Mouse (Mus musculus) bone marrow, adult 2 months (tissue): ENCODE results near the gene Cdc42bpa. TPM values are rescaled to one million over a fixed set of nuclear protein-coding genes. Genes with fewer than 3 reads are reported as not detected.

Source experiments
- H3K27ac ChIP-seq: fragments of 200-500 bp; 2 replicates; pipeline ENCODE4 v1.5.1; 2012; ENCODE audit warnings: low read depth, mild to moderate bottlenecking, control low read depth, inconsistent platforms, low read length; ENCODE audit not compliant: control insufficient read depth, poor library complexity, insufficient read depth
- H3K4me1 ChIP-seq: fragments of 200-500 bp; 2 replicates; pipeline ENCODE4 v1.6.1; 2011; ENCODE audit warnings: low read length; ENCODE audit not compliant: control insufficient read depth, insufficient read depth
- H3K4me3 ChIP-seq: fragments of 200-500 bp; replicated peaks from 2 replicates; pipeline ENCODE3; 2011; ENCODE audit warnings: mild to moderate bottlenecking, low read depth, low read length, control low read depth; ENCODE audit not compliant: control insufficient read depth
- CTCF ChIP-seq: fragments of 200-500 bp; IDR thresholded peaks from 2 replicates; pipeline ENCODE4 v1.5.1; 2011; ENCODE audit warnings: low read length, control low read depth; ENCODE audit not compliant: control insufficient read depth, insufficient read depth
- POLR2A ChIP-seq: fragments of 200-500 bp; IDR thresholded peaks from 2 replicates; pipeline ENCODE4 v1.6.1; 2011; ENCODE audit warnings: low read depth, mild to moderate bottlenecking, control low read depth, low read length, borderline replicate concordance; ENCODE audit not compliant: control insufficient read depth
- WGBS: fragments of 180-500 bp; shearing (Covaris S2); methylation state at CpG from one replicate; pipeline ENCODE4 v1.1.7; 2018; 5-methylcytosine and 5-hydroxymethylcytosine counted together
- polyA plus RNA-seq: library from polyadenylated mRNA; stranded (reverse); fragments of >200 nt; gene quantifications from 2 replicates; pipeline ENCODE4 v1.2.4, GENCODE M21; 2011; ENCODE audit warnings: low replicate concordance; ENCODE audit not compliant: missing spikeins, insufficient read depth, insufficient read length

Gene Cdc42bpa
- polyA plus RNA-seq, 1 experiment, result 8.7 TPM

GRCm38 (mm10) chr1:180116525-180116924 lies 156.3 kb downstream of the Cdc42bpa start:
- 79% methylated on average over 1 of the region's 1 CpGs for WGBS
- H3K4me1 ChIP-seq, result no peaks in the 10 kb centered on the region
- no peak overlapping the region for H3K27ac ChIP-seq
- TF ChIP-seq CTCF (peak; percentile 28; the same call in 1 of the 2 replicates), POLR2A (no peak)
- H3K4me3 ChIP-seq, result no peak overlapping the region

GRCm38 (mm10) chr1:180118233-180118632 lies 158.0 kb downstream of the Cdc42bpa start:
- TF ChIP-seq POLR2A (no peak), CTCF (no peak)
- Histone ChIP-seq H3K27ac (no peak overlapping the region), H3K4me1 (no peaks in the 10 kb centered on the region), H3K4me3 (no peak overlapping the region)
- WGBS, result 92% methylated on average over 8 of the region's 8 CpGs

GRCm38 (mm10) chr1:180128077-180128792 lies 168.0 kb downstream of the Cdc42bpa start:
- H3K27ac ChIP-seq, result no peak overlapping the region
- H3K4me3 ChIP-seq, result no peak overlapping the region
- 84% methylated on average over 5 of the region's 5 CpGs for WGBS
- TF ChIP-seq CTCF, result no peak
- no peak for TF ChIP-seq POLR2A
- H3K4me1 ChIP-seq, result no peaks in the 10 kb centered on the region

GRCm38 (mm10) chr1:180131402-180131801 lies 171.1 kb downstream of the Cdc42bpa start:
- TF ChIP-seq CTCF (no peak), POLR2A (no peak)
- WGBS, result 72% methylated on average over 3 of the region's 3 CpGs
- H3K4me1 ChIP-seq, result no peaks in the 10 kb centered on the region

GRCm38 (mm10) chr1:180132187-180132586 lies 171.9 kb downstream of the Cdc42bpa start:
- Histone ChIP-seq H3K4me3 (no peak overlapping the region), H3K4me1 (no peaks in the 10 kb centered on the region), H3K27ac (no peak overlapping the region)
- TF ChIP-seq POLR2A (no peak), CTCF (no peak)
- 24% methylated on average over 4 of the region's 4 CpGs for WGBS

More at GRCm38 (mm10) chr1:180131402-180131801, 171.1 kb downstream of the Cdc42bpa start:
- H3K4me3 ChIP-seq, result no peak overlapping the region
- no peak overlapping the region for H3K27ac ChIP-seq

- TF ChIP-seq POLR2A (no peak), CTCF (no peak)
- 90% methylated on average over 4 of the region's 4 CpGs for WGBS
- Histone ChIP-seq H3K4me1 (no peaks in the 10 kb centered on the region), H3K27ac (no peak overlapping the region), H3K4me3 (no peak overlapping the region)
These were observed 178.9 kb downstream of the Cdc42bpa start for GRCm38 (mm10) chr1:180139158-180139557.

- no peaks in the 10 kb centered on the region for H3K4me1 ChIP-seq
- no peak overlapping the region for H3K27ac ChIP-seq
- no peak for TF ChIP-seq CTCF
- TF ChIP-seq POLR2A, result no peak
- H3K4me3 ChIP-seq, result no peak overlapping the region
- whole genome bisulfite sequencing, result 88% methylated on average over 2 of the region's 2 CpGs
These were observed 180.7 kb downstream of the Cdc42bpa start for GRCm38 (mm10) chr1:180140970-180141369.

GRCm38 (mm10) chr1:180148036-180148435 lies 187.8 kb downstream of the Cdc42bpa start:
- TF ChIP-seq POLR2A, result no peak
- TF ChIP-seq CTCF, result no peak
- 70% methylated on average over 4 of the region's 4 CpGs for WGBS
- H3K4me3 ChIP-seq, result no peak overlapping the region
- H3K27ac ChIP-seq, result no peak overlapping the region
- peaks cover 2% of the 10 kb centered on the region for H3K4me1 ChIP-seq
